Mouse (Mus musculus) layer of hippocampus, postnatal 14 days (tissue): ENCODE data around the gene Trim63. TPM values are rescaled to one million over a fixed set of nuclear protein-coding genes. Genes with fewer than 3 reads are reported as not detected.

Experiments
- DNase-seq, 2 experiments: peaks; one replicate each; pipeline ENCODE4 v3.0.0; 2021 to 2022; ENCODE audit warnings: low spot score in 2 of 2, mixed read lengths in 1 of 2
- total RNA-seq, 2 experiments: library from RNA; stranded (reverse); gene quantifications; 2 replicates each; pipeline ENCODE4 v1.2.3; 2021

Gene Trim63
- total RNA-seq, 2 experiments from 2014 or later = 0.21 TPM; not detected in 1

DNA sequence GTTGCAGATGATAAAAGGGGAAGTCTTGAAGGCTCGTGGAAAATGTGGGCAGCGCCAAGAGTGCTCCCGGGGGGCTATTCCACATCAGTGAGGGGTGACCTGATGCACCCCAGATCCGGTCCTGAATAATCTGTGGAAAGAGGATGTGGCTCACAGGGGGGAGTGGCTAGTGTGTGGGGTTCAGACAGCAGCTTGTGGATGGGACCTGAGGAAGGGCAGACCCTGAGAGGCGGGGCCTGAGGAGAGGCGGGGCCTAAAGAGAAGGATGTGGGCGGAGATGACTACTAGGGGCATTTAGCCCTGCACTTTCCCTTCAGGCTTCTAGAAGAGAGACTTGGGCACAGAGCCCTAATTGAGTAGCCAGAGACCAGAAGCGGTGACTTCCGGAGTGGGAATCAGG, 47.7 kb downstream of the Trim63 start:
- DNase-seq = no peak

DNA sequence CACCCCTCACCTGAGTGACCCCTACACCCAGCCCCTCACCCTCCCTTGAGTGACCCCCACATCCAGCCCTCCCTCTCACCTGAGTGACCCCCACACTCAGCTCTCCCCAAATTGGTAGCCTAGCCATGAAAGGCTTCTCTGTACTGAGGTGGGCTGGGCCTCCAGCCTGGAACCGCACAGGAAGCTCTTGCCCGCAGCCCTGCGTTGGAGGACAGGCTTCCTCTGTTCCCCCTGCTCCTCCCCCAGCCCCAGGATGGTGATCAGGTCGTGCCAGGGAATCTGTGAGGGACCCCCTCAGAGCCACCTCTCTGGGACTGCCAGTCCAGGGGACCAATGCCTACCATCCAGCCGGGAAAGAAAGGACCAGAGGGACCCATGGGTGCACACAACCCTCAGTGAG, 50.4 kb downstream of the Trim63 start:
- DNase-seq = no peak

DNA sequence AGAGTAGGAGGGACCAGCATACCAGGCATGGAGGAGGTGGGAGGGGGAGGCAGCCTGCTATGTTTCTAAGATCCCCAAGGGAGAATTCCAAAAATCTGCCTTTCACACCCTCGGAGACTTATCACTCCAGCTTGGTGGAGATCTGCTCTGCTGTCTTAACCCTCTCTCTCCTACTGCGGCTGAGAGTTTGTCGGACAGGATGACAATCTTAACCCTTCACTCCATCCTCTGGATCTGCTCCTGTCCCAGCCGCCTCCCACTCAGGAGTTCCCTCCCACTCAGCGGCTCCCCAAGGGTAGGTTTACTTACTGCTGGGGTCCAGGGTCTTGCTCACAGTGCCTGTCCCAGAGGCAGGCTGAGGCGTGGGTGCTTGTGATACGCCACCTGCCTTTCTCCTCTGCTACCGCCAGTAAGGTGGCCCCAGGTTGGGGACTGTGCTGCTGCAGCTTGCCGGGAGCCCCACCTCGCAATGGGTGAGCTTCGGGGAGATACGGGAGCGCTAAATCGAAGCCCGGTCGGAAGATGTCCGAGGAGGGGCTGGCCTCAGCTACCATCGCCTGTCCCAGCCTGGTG, 55.8 kb downstream of the Trim63 start:
- DNase-seq = peak; percentile 37 to 51

DNA sequence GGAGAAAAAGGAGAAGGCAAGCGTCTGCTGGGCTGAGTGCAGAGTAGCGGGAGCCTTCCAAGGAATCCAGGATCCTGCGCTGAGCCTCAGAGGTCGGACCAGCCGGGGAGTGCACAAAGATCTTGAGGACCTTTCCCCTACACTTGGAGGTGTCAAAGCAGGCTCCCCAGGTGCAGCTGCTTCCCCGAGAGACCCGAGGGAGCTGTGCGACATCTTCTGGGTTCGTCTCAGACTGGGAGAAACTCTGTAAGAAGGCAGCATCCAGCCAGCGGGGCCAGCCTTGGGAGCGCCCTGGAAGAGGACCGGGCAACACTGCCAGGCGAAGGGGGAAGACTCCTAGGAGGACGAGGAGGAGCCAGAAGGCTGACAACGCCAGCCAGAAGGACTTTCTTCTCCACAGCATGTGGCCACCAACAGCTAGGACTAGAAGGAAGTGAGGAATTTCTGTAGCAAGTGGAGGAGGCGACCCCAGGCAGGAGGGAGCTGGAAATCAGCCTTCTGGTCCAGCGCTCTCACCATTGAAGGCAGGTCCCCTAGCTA, 56.5 kb downstream of the Trim63 start:
- DNase-seq = no peak

DNA sequence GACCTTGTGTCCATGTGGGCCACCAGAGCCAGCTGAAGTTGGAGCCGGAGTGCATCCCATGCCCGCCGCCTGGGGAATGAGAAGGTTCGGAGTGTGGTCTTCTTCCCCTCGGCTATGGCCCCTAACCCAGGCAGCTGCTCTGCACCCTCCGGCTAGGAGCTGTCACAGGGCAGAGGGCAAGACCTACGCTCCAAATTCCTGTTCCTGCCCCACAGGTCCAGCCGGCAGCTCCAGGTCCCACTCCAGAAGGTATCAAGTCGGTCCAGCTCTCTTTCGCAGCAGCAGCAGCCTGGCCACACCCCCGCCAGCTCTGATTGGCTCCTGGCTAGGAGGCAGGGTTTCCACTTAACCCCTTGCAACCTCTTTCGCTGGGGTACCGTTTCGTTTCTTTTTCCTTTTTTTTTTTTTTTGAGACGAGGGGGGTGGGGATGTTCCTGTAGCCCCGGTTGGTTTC, 57.4 kb downstream of the Trim63 start:
- peak; percentile 78 to 86 for DNase-seq

DNA sequence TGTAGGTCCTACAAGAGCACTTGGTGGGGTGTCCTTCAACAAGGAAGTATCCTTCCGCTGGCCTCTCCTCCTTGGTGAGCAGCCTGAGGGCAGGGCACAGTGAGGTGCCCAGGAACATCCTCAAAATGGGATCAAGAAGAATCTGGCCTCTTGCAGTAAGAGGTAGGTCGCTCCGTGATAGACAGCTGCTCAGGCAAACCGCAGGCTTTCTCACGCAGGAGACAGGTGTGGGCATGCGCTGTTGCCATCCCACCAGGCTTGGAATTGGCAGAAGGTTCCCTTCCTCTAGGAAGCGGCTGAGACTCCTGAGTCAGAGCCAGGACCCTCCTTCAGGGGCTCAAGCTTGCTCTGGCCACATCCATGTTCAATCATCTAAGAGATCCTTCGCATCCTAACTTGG, 58.4 kb downstream of the Trim63 start:
- no peak for DNase-seq

DNA sequence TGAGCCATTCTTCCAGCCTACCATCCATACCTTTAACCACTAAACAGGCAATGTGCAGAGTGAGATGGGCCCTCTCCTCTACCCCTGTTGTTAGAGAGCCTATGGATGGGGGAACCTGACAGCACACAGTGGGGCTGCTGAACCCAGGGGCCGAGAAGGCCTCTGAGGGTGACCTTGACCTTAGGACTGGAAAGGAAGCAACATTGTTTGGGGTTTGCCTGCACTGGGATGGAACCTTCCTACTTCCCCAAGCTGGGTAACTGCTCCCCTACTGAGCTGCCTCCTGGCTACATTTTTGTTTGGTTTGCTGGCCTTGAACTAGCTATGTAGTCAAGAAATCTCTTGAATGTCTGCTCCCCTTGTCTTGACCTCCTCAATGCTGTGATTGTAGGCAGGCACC, 59.4 kb downstream of the Trim63 start:
- no peak for DNase-seq

DNA sequence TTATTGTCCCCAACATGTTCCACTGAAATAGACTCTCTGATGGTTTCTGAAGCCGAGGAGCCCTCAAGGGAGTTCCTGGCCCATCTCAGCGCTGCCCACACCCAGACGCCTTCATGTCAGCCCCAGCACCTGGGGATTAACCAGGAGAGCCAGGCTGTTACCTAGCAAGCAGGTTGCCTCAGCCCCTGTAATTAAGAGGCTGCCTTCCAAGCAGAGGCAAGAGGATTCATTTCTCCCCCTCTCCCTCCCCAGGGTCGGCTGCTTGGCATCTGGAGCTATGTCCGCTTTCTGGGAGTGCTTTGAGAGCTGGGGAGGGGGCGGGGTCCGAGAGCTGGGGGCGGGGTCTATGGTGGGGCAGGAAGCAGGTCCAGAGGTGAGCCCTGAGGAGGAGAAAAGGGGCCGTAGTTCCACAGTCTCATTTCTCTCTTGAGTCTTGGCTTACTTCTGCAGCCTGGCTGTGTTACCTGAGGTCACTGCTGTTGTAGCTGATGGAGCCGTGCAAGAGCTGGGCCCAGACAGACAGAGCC, 63.2 kb downstream of the Trim63 start:
- no peak for DNase-seq

Other genes with a start within 250 kb of the Trim63 start
- 1 to 10 TPM in 1 of 2 experiments, under 1 TPM in 1; 0.86 to 1.5 TPM for gene Cd52, start 220.0 kb upstream of the Trim63 start, total RNA-seq
- 10 to 100 TPM; 22.0 to 24.2 TPM for gene Ubxn11, start 212.6 kb upstream of the Trim63 start, total RNA-seq
- gene Sh3bgrl3, start 186.3 kb upstream of the Trim63 start, total RNA-seq = 100 to 1,000 TPM; 271 to 295 TPM
- gene Cep85, start 128.0 kb upstream of the Trim63 start, total RNA-seq = 10 to 100 TPM; 14.4 to 15.2 TPM
- gene Gm7534, start 112.1 kb upstream of the Trim63 start, total RNA-seq = not detected
- not detected for gene Catsper4, start 87.7 kb upstream of the Trim63 start, total RNA-seq
- under 1 TPM; 0.19 to 0.58 TPM for gene Cnksr1, start 76.7 kb upstream of the Trim63 start, total RNA-seq
- not detected for gene E130218I03Rik, start 71.5 kb upstream of the Trim63 start, total RNA-seq
- 10 to 100 TPM; 10.6 to 11.8 TPM for gene Zfp593, start 69.5 kb upstream of the Trim63 start, total RNA-seq
- not detected for gene Gm30191, start 68.2 kb upstream of the Trim63 start, total RNA-seq
- 1 to 10 TPM; 3.6 to 4.1 TPM for gene Grrp1, start 61.0 kb upstream of the Trim63 start, total RNA-seq
- gene Pdik1l, start 27.2 kb upstream of the Trim63 start, total RNA-seq = 10 to 100 TPM; 21.5 to 21.9 TPM
- not detected for gene Slc30a2, start 28.1 kb downstream of the Trim63 start, total RNA-seq
- gene Extl1, start 68.7 kb downstream of the Trim63 start, total RNA-seq = 10 to 100 TPM; 37.6 to 39.5 TPM
- 10 to 100 TPM in 1 of 2 experiments, 1 to 10 TPM in 1; 7.8 to 10.9 TPM for gene Pafah2, start 81.2 kb downstream of the Trim63 start, total RNA-seq
- gene Stmn1, start 153.2 kb downstream of the Trim63 start, total RNA-seq = 100 to 1,000 TPM; 425 to 454 TPM
- gene Paqr7, start 181.6 kb downstream of the Trim63 start, total RNA-seq = 10 to 100 TPM; 47.7 to 54.8 TPM
- gene Aunip, start 195.9 kb downstream of the Trim63 start, total RNA-seq = under 1 TPM; 0.31 to 0.69 TPM
- 10 to 100 TPM; 73.0 to 77.8 TPM for gene Mtfr1l, start 220.3 kb downstream of the Trim63 start, total RNA-seq
- gene Selenon, start 237.0 kb downstream of the Trim63 start, total RNA-seq = 10 to 100 TPM; 16.6 to 18.0 TPM